Mouse (Mus musculus): Measurements from ENCODE around the gene Rad23b. TPM values are rescaled to one million over a fixed set of nuclear protein-coding genes. Genes with fewer than 3 reads are reported as not detected.
"Not testable (repeated sequence)": the region's sequence is repeated elsewhere in the genome, so short reads cannot be mapped to it uniquely, and the experiment has no call there.

Rad23b gene
- polyA plus RNA-seq, 1 experiment from 2014 or later: 83.4 TPM

GRCm38 (mm10) chr4:55397911-55398762 is 48.3 kb downstream of the Rad23b start:
- ATAC-seq (replicated peaks; ENCODE audit: low FRiP score) (0 out of 2 replicates have a peak, but pooled peaks have one; percentile 24), DNase-seq (ENCODE audit: low spot score) (peak; percentile 65)
- Histone ChIP-seq H3K4me3 (ENCODE audit: low read depth, low read length) (no peak overlapping the region), H3K4me1 (replicated peaks; ENCODE audit: control insufficient read depth, insufficient read depth, low read length) (no peaks in the 10 kb centered on the region; the same call in 1 of the 2 replicates), H3K27me3 (ENCODE audit: control insufficient read depth, insufficient read depth, low read length) (no peaks in the 10 kb centered on the region), H3K36me3 (ENCODE audit: control insufficient read depth, insufficient read depth, low read length) (no peaks in the 10 kb centered on the region), H3K4me2 (ENCODE audit: low read depth, low read length, severe bottlenecking) (no peak overlapping the region), H3K9me3 (ENCODE audit: control insufficient read depth, low read length) (no peaks in the 10 kb centered on the region; the same call in 1 of the 2 replicates), H3K9ac (ENCODE audit: low read length) (no peak overlapping the region), H3K27ac (ENCODE audit: low read depth, low read length) (no peak overlapping the region)
- 42% methylated on average over 17 of the region's 17 CpGs for WGBS

- no peaks in the 10 kb centered on the region for H3K27me3 ChIP-seq (ENCODE audit: control insufficient read depth, insufficient read depth, low read length)
- H3K36me3 ChIP-seq (ENCODE audit: control insufficient read depth, insufficient read depth, low read length): no peaks in the 10 kb centered on the region
- DNase-seq (ENCODE audit: low spot score) (no peak), ATAC-seq (replicated peaks; ENCODE audit: low FRiP score) (no peak)
- WGBS: 85% methylated on average over 11 of the region's 11 CpGs
- no peaks in the 10 kb centered on the region; the same call in 1 of the 2 replicates for H3K9me3 ChIP-seq (ENCODE audit: control insufficient read depth, low read length)
- H3K4me1 ChIP-seq (replicated peaks; ENCODE audit: control insufficient read depth, insufficient read depth, low read length): no peaks in the 10 kb centered on the region; the same call in 1 of the 2 replicates
- no peak overlapping the region for H3K4me2 ChIP-seq (ENCODE audit: low read depth, low read length, severe bottlenecking)
- H3K27ac ChIP-seq (ENCODE audit: low read depth, low read length): no peak overlapping the region
- H3K4me3 ChIP-seq (ENCODE audit: low read depth, low read length): no peak overlapping the region
- H3K9ac ChIP-seq (ENCODE audit: low read length): no peak overlapping the region
Measured at GRCm38 (mm10) chr4:55398901-55399300, 49.1 kb downstream of the Rad23b start.

- Histone ChIP-seq H3K27me3 (ENCODE audit: control insufficient read depth, insufficient read depth, low read length) (no peaks in the 10 kb centered on the region), H3K9me3 (ENCODE audit: control insufficient read depth, low read length) (no peaks in the 10 kb centered on the region; the same call in 1 of the 2 replicates), H3K4me1 (replicated peaks; ENCODE audit: control insufficient read depth, insufficient read depth, low read length) (no peaks in the 10 kb centered on the region), H3K4me2 (ENCODE audit: low read depth, low read length, severe bottlenecking) (no peak overlapping the region), H3K36me3 (ENCODE audit: control insufficient read depth, insufficient read depth, low read length) (no peaks in the 10 kb centered on the region), H3K27ac (ENCODE audit: low read depth, low read length) (no peak overlapping the region), H3K9ac (ENCODE audit: low read length) (no peak overlapping the region), H3K4me3 (ENCODE audit: low read depth, low read length) (no peak overlapping the region)
- 36% methylated on average over 3 of the region's 3 CpGs for WGBS
- ATAC-seq (replicated peaks; ENCODE audit: low FRiP score): no peak
- DNase-seq (ENCODE audit: low spot score): no peak
Measured at GRCm38 (mm10) chr4:55405329-55405728, 55.5 kb downstream of the Rad23b start.

- ATAC-seq (replicated peaks; ENCODE audit: low FRiP score) (no peak), DNase-seq (ENCODE audit: low spot score) (no peak)
- 100% methylated on average over 1 of the region's 1 CpGs for WGBS
- H3K9me3 ChIP-seq (ENCODE audit: control insufficient read depth, low read length): no peaks in the 10 kb centered on the region
- H3K4me2 ChIP-seq (ENCODE audit: low read depth, low read length, severe bottlenecking): no peak overlapping the region
- H3K27me3 ChIP-seq (ENCODE audit: control insufficient read depth, insufficient read depth, low read length): no peaks in the 10 kb centered on the region
- no peak overlapping the region for H3K4me3 ChIP-seq (ENCODE audit: low read depth, low read length)
- no peak overlapping the region for H3K27ac ChIP-seq (ENCODE audit: low read depth, low read length)
- no peak overlapping the region for H3K9ac ChIP-seq (ENCODE audit: low read length)
- no peaks in the 10 kb centered on the region for H3K4me1 ChIP-seq (replicated peaks; ENCODE audit: control insufficient read depth, insufficient read depth, low read length)
- H3K36me3 ChIP-seq (ENCODE audit: control insufficient read depth, insufficient read depth, low read length): no peaks in the 10 kb centered on the region
Measured at GRCm38 (mm10) chr4:55406558-55406957, 56.7 kb downstream of the Rad23b start.

GRCm38 (mm10) chr4:55408081-55408480 is 58.2 kb downstream of the Rad23b start:
- Histone ChIP-seq H3K4me3 (ENCODE audit: low read depth, low read length) (no peak overlapping the region), H3K27ac (ENCODE audit: low read depth, low read length) (no peak overlapping the region), H3K9ac (ENCODE audit: low read length) (no peak overlapping the region), H3K4me1 (replicated peaks; ENCODE audit: control insufficient read depth, insufficient read depth, low read length) (no peaks in the 10 kb centered on the region), H3K27me3 (ENCODE audit: control insufficient read depth, insufficient read depth, low read length) (no peaks in the 10 kb centered on the region), H3K4me2 (ENCODE audit: low read depth, low read length, severe bottlenecking) (no peak overlapping the region), H3K9me3 (ENCODE audit: control insufficient read depth, low read length) (no peaks in the 10 kb centered on the region), H3K36me3 (ENCODE audit: control insufficient read depth, insufficient read depth, low read length) (no peaks in the 10 kb centered on the region)
- WGBS: 64% methylated on average over 2 of the region's 2 CpGs
- ATAC-seq (replicated peaks; ENCODE audit: low FRiP score) (no peak), DNase-seq (ENCODE audit: low spot score) (no peak)

GRCm38 (mm10) chr4:55409025-55409424 is 59.2 kb downstream of the Rad23b start:
- no peaks in the 10 kb centered on the region for H3K4me1 ChIP-seq (replicated peaks; ENCODE audit: control insufficient read depth, insufficient read depth, low read length)
- no peak for ATAC-seq (replicated peaks; ENCODE audit: low FRiP score)
- H3K9me3 ChIP-seq (ENCODE audit: control insufficient read depth, low read length): no peaks in the 10 kb centered on the region
- no peaks in the 10 kb centered on the region for H3K36me3 ChIP-seq (ENCODE audit: control insufficient read depth, insufficient read depth, low read length)
- no peaks in the 10 kb centered on the region for H3K27me3 ChIP-seq (ENCODE audit: control insufficient read depth, insufficient read depth, low read length)
- no peak overlapping the region for H3K9ac ChIP-seq (ENCODE audit: low read length)
- H3K4me3 ChIP-seq (ENCODE audit: low read depth, low read length): no peak overlapping the region
- DNase-seq (ENCODE audit: low spot score): no peak
- WGBS: 93% methylated on average over 16 of the region's 16 CpGs
- no peak overlapping the region for H3K27ac ChIP-seq (ENCODE audit: low read depth, low read length)
- H3K4me2 ChIP-seq (ENCODE audit: low read depth, low read length, severe bottlenecking): no peak overlapping the region

- DNase-seq (ENCODE audit: low spot score); H3K36me3 ChIP-seq (ENCODE audit: control insufficient read depth, insufficient read depth, low read length); H3K4me3 ChIP-seq (ENCODE audit: low read depth, low read length); H3K4me1 ChIP-seq (replicated peaks; ENCODE audit: control insufficient read depth, insufficient read depth, low read length); H3K9me3 ChIP-seq (ENCODE audit: control insufficient read depth, low read length); H3K4me2 ChIP-seq (ENCODE audit: low read depth, low read length, severe bottlenecking); H3K9ac ChIP-seq (ENCODE audit: low read length); ATAC-seq (replicated peaks; ENCODE audit: low FRiP score); H3K27me3 ChIP-seq (ENCODE audit: control insufficient read depth, insufficient read depth, low read length); H3K27ac ChIP-seq (ENCODE audit: low read depth, low read length): not testable (repeated sequence)
- 90% methylated on average over 1 of the region's 1 CpGs for WGBS
Measured at GRCm38 (mm10) chr4:55409578-55410224, 59.9 kb downstream of the Rad23b start.

GRCm38 (mm10) chr4:55415864-55416263 is 66.0 kb downstream of the Rad23b start:
- no peak overlapping the region for H3K4me3 ChIP-seq (ENCODE audit: low read depth, low read length)
- H3K4me2 ChIP-seq (ENCODE audit: low read depth, low read length, severe bottlenecking): no peak overlapping the region
- DNase-seq (ENCODE audit: low spot score) (no peak), ATAC-seq (replicated peaks; ENCODE audit: low FRiP score) (no peak)
- 40% methylated on average over 3 of the region's 3 CpGs for WGBS
- no peaks in the 10 kb centered on the region for H3K36me3 ChIP-seq (ENCODE audit: control insufficient read depth, insufficient read depth, low read length)
- H3K27ac ChIP-seq (ENCODE audit: low read depth, low read length): no peak overlapping the region
- no peaks in the 10 kb centered on the region for H3K4me1 ChIP-seq (replicated peaks; ENCODE audit: control insufficient read depth, insufficient read depth, low read length)
- H3K9ac ChIP-seq (ENCODE audit: low read length): no peak overlapping the region
- H3K9me3 ChIP-seq (ENCODE audit: control insufficient read depth, low read length): no peaks in the 10 kb centered on the region
- no peaks in the 10 kb centered on the region for H3K27me3 ChIP-seq (ENCODE audit: control insufficient read depth, insufficient read depth, low read length)
